Mouse (Mus musculus) urinary bladder, postnatal 36 days (tissue): ENCODE results near the gene Gm38392.

Source experiments
- DNase-seq, 2 experiments: peaks; one replicate each; pipeline ENCODE4 v3.0.0; 2022; ENCODE audit warnings: low spot score in 2 of 2, mixed read lengths in 1 of 2

Gene Gm38392

DNA sequence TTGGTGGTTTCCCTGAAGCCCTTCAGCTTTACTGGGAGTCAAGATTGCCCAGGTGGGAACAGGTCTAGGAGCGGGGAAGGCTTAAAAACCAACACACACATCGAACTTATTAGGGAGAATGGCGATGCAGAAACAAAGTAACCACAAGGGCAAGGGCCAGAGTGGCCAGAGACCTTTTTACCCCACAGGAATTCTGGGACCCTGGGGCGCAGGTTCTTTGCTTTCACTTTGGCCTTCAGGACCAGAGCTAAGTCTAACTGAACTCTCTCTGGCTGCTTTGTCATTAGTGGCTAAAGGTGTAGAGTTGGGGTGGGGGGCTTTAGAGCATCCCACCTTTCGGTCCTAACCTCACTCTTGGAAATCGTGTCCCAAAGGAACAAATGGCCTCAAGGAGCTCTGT, 70.9 kb downstream of the Gm38392 start:
- DNase-seq, result no peak

DNA sequence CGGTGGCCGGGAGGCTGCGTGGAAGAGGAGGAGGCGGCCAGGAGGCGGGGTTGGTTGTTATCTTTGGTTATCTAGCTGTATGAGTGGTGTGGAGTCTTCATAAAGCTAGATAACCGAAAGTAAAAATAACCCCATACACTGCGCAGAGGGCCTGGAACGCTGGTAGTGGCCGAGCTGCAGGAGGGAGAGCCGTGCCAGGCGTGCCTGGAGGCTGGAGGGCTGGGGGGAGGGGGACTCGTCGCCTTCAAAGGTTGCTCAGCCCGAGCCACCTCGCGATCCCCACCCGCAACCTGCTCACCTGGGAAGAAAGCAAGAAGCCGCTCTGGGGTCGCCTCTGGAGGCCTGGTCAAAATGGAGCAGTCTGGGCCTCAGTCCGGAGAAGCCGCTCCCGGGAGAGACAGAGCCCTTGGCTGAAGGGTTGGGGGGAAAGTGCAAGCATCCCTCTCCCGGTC, 71.4 kb downstream of the Gm38392 start:
- no peak for DNase-seq

DNA sequence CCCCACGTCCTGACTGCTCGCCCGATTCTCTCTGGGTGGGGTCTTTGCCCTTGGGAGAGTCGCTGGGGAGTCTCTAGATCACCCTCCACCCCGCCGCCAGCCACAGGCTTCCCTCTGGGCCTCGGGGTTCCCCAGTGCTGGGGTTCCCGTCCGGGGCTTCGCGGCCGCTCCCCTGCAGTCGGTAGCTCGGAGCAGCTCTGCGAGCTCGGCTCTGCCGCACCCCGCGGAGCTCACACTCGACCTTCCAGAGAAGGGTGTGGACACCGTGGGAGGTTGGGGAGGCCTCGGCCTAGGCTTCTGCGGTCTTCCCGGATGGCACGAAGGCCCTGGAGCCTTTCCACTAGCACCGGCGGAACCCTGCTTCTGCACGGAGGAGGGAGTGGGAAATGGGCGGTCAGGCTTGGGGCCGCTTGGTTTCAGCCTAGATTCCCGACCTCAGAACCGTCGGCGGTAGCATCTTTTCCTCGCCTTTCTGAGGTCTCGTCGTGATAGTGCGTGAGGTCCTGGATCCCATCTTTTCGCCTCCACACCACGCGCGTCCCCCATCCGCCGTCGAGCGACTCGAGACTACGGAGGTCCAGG, 71.9 kb downstream of the Gm38392 start:
- no peak for DNase-seq

DNA sequence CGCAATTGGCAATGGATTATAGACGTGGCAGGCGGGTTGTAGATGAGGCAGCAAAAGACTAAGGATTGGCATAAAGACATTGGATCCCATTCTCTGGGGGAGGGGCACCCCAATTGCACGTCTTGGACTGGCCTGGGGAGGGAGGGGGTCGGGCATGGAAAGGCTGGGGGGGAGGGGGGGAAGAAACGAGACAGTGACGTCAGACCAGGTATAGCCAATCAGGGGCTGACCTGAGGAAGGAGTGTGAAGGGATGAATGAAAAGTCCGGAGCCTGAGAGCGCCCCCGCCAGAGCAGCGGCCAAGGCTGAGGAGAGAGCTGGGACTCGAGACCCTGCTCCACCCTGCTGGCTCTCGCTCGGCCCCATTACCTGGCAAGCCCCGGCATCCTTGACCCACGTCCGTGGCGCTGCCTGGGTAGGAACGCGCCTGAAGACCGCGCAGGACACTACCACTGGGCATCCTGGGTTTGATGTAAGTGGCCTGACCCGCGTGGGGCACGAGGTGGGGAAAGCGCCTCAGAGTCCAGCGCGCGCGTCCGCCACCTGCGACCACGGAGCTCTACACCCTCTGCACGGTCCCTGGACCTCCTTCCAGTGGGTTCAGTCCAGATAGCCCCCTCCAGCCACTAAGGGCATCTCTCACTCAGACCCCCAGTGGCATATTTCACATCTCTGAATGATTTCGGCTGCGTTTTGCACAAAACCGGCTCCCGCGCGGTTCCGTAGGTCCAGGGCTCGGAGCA, 72.6 kb downstream of the Gm38392 start:
- DNase-seq, result no peak

DNA sequence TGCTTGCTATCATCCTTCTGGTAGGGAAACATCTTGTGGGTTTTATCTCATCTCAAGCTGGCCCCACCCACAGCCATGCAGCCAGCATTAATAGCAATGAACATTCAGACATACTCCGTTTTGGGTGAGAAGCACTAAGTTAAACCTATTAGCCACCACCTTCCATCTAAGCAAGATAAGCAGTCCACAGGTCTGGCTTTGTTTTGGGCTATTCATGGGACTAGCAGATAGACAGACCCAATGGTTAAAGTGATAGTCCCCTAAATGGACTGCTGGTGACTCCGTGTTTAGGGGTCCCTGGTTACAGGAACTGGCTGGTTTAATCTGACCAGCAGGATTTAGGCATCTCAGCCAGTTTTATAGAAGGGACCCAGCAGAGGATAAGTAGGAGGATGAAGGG, 74.0 kb downstream of the Gm38392 start:
- no peak for DNase-seq

DNA sequence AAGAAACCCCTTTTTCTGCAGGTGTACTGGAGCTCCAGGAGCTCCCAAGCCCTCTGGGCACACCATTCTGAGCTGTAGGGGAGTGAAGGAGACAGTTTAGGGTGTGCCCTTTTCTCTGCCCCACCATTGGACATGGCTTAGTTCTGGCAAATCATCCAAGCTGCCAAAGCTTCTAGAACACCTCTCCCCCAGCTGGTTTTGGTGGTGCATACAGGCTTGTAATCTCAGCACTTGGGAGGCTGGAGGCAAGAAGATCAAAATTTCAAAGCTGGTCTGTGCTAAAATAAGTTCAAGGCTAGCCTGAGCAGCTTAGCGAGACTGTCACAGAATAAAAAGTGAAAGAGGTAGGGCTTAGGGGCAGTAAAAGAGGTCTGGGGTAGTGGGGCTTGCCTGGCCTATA, 74.7 kb downstream of the Gm38392 start:
- no peak for DNase-seq

DNA sequence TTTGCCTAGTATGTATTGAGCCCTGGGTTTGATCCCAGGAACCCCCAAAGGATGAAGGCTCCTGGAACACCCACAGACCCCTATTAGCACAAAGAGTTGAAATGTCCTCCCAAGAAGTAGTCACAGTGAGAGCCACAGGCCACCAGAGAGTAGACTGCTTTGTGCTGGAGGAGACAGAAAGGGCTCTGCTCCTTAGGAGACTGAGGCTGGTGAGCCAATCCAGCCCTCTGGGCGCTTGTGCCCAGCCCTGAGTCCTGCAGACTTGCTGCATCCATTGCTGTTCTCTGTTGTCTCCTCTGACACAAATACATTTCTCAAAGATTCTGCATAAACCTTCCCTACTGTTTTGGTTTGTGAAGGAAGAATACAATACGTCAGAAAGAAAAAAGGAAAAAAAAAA, 76.1 kb downstream of the Gm38392 start:
- DNase-seq, result no peak

DNA sequence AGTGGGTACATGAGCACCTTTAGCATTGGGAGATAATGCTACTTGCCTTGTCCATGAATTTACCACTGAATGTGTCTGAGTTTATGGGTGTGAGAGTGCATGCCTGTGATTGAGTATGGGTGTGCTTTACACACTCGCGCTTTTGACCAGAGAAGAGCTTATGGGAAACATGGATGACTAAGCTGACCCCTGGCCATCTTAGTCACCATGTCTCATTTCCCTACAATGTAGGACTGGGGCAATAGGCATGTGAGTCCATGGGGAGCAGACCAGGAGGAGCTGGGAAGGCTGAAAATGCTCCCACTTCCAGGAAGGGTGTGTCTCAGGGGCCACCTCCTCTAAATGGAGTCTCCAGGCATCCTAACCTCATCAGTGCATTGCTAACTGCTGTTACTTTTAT, 76.9 kb downstream of the Gm38392 start:
- no peak for DNase-seq

DNA sequence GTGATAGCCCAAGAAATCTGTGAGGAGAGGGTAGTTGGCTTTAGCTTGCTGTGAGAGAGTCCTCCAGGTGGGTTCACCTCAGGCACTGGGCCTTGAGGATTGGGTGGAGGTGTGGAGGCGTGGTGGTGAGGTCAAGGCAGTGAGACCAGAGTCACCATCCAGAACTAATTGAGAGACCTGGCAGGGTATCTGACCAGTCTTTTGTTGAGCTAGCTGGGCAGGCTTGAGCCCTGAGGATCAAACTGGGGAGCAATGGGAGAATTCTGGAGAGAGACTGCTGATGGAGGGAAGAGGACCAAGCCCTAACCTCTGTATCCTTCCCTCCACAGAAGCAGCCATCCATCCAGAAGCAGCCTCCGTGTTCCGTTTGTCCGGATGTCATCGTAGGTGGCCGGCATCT, 77.7 kb downstream of the Gm38392 start:
- no peak for DNase-seq

DNA sequence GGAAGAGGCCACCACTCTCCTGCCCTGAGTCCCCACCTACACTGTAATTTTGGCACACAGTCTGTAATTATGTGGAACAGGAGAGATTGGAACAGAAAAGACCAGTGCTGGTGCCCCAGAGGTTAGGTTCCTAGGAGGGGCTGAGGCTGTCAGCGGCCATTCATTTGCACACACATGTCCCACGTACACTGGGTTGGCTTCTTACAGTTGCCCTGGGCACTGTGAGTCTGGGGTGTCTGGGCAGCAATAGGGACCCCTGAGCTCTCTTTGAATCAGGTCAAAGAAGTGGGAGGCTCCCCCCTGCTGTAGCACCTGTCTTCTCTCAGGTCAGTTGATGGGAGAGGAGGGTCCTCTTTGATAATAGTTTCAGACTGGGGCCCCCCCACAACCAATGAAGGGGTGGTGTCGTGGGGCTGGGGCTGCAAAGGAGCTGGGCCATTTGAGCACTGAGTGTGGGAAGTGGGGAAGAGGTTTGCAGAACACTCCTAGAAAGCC, 78.7 kb downstream of the Gm38392 start:
- no peak for DNase-seq

DNA sequence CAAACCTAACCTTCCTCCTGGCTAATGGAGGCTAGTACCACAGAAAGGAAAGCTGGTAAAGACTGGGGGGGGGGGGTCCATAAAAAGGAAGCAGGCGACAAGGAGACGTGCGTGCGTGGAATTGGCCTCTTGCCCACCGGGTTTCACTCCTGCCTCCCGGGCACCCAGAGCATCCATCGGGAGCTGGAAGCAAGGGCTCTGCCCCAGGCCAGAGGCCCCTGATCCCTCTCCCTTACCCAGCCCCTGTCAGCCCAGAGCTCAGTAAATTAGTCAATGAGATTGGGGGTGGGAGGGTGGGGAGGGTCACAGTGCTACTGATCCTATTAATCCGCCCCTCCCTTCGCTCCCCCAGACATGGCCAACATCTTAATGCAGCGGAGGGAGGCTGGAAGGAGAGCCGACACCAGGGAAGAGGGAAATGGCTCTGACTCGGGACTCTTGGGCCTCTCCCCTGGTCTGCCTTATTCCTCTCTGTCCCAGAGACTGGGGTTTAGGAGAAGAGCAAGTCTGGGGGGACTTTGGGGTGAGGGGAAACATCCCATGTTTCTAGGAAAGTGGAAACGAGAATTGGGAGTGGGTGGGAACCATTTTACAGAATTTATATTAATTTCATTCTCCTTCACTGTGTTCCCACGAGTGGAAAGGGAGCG, 79.4 kb downstream of the Gm38392 start:
- DNase-seq, result no peak

DNA sequence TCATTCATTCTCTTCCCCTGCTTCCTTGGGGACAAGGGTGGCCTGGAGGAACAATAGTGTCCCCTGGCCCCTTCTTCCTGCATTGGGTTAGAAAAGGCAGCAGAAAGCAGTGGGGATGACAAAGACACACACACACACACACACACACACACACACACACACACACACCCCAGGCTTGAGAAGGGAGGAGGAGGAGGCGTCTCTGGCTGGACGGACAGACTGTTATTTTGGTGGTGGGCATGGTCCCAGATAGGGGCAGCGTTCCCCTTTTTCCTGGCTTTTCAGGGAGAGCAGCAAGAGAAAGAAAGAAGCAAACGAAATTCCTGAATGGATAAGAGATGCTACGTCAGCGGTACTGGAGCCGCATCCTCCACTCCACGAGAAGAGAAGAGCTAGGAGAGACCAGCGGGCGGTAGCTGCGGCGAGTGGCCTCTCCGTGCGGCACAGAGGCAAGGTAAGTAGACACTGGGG, 80.1 kb downstream of the Gm38392 start:
- DNase-seq, result no peak

DNA sequence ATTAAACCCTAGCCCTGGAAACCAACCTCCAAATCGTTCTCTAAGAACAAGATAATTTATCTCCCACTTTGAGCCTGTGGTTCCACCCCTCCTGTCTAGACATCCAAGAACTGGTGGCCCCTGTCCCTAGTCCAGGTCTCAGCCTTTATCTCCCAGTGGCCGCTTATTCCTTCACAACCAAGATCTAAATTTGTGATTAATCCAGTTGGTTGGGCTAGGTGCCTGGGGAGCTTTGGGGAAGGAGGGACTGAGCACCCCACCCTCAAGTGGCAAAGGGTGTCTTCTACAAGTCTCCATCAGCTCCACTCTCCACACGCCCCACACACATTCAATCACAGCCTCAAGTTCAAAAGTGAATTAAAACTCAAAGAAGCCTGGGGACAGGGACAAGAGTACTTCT, 80.5 kb downstream of the Gm38392 start:
- no peak for DNase-seq

DNA sequence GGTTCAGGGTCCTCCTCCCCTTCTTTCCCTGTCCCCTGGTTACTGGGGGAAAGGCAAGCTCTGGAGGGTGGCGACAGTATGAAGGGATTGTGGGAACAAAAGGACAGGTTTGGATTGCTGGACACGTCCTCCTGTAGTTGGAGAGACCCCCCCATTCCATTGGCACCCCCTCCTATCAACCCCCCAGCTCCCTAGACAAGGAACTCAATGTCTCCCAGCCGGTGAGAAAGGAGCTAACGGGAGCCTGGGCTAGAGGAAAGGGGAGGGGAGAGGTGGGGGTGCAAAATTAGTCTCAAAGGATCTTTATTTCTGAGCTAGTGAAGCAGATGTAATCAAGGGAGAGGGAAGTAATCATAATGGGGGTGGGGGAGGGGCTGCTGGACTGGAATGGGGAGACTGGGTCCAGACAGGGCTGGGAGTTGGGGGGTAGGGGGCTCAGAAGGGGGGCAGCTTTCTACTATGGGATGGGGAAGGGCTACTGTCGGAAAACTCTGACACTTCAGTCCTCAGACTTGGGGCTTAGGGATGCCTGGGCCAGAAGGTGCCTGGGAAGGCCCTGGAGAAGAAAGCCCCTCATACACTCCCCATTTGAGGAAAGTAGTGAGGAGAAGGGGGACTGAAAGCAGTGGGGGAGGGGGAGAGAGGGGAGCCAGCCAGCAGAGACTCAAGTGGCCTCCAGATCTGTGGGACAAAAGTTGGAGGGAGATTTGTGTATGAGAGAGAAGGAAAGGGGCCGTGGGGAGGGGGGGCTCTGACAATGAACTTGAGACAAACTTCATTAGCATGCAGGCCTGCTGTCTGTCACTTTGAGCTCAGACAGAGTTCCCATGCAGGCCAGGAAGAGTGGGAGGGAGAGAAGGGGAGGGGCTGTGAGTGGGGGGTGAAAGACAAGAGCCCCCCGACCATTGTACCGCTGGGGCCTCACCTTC, 81.2 kb downstream of the Gm38392 start:
- DNase-seq, result no peak

DNA sequence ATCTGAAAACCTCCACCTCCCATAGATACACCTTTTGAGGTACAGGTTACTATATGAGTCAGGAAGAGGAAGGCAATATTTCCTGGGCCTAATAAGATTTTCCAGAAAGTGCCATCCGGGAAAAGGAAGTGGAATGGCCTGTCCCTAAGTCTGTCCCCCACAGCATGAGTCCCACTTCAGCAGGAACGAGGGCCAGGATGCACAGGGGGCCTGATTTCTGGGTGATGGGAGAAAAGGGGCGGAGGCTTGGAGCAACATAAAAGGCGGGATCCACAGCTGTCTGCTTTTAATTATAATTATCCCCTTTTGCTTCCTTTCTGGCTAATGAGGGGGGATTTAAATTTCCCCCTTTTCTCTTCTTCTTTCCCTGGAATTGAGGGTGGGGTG, 81.8 kb downstream of the Gm38392 start:
- no peak for DNase-seq

DNA sequence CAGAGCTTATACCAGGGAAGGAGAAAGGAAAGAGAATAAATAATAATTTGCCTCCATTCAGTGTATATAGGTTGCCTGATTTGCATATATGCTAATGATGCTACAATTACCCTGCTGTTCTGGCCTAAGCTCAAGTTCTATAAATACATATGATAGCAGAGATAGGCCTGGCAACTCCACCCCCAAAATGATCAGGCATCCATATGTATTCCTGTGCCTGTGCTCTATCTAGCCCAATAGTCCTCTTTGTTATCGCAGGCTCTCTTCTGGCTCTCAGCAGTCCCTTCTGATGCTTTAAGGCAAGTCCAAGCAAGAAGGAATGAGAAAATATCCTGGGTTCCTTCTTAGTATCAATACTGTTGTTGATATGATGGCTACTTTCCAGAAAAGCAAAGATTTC, 82.3 kb downstream of the Gm38392 start:
- no peak for DNase-seq

DNA sequence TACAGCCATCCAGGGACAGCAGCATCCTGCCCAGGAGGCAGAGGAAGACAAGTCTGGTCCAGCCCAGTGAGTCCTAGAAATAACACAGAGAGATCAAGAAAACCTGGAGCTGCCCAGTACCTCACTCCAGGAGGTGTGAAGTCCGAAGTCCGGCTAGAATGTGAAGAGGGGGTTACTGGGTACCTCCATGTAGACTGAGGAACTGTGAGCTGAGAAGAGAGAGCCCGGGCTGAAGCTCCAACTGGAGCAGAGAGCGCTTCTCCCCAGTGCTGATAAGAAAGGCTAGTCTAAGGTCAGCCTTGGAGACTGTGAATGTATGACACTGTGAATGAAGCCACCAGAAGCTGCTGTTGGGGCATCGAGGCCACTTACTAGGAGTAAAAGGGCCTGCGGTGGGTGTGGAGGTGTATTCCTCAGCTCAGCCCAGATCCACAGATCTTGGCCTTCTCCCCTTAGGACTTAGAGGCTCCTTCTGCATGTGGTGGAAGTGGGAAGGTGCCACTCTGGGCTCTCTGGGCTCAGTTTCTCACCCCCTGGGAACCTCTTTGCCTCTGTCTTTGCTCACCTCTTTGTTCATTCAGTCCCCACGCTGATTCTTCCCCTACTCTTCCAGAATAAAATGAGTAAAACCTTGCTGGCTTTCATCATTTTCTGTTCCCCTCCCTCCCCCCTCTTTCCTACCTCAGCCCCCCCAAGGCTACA, 82.9 kb downstream of the Gm38392 start:
- DNase-seq, result no peak

DNA sequence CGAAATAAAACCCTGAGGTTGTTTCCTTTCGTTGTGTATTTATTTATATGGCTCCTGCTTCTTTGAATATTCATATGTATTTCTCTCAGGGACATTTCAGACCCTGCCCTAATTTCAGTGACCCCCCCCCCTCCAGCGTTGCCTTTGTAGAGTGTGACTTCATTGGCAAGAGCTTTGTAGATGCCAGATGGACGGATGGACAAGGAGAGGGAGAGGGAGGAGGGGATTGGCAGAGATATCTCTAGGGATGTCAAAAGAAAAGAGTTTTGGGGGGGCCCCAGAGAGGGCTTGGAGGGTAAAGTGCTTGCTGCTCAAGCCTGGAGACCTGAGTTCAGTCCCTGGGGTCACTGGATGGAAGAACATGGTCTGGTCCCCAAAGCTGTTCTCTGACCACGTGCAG, 83.6 kb downstream of the Gm38392 start:
- DNase-seq, result no peak

DNA sequence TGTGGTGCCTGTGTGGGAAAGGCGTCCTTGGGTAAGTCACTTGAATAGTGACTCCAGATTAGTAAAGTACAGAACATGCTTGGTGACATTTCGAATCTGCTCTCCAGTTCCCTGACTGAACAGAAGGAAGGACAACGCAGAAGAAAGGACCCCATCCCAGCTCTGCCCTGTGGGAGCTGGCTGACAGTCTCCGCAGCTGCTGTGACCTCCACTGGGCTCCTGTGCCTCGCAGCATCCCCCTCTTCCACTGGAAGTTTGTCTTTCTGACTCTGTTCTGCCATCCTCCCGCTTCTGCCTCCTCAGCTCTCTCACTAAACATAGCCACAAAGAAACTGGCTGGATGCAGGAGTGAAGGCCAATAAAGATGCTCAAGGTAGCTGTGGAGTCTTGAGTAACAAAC, 84.0 kb downstream of the Gm38392 start:
- no peak for DNase-seq

DNA sequence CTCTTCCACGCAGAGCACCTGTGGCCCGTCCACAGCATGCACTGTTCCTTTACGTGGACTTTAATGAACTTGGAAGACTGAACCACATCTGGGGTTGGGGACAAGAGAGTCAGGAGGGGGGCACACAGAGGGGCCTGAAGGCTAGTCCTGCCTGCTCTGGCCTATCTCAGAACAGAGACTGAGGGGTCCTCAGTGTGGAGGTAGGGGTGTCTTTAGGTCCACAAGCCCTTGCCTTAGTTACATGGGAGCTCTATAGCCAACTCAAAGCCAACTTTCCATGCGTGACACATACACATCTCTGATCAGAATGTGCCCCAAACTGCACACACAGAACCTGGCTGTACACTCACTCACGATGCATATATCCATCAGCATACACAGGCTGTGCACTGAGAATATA, 85.4 kb downstream of the Gm38392 start:
- no peak for DNase-seq

DNA sequence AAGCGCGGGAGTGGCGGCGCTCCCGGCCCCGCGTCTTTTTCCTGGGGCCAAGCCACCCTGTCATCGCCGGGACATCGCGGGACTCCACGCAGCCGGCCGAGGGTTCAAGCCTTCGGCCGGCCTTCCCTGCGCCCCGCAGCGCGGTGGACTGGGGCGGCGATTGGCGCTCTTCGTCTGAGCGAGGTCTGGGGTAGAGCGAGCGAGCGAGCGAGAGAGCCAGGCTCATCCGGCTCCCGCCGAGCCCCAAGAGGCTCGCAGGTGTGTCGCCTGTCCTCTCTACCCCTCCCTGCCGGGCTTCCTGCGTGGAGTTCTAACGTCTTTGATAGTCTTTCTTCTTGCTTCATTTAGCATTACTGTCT, 86.1 kb downstream of the Gm38392 start:
- no peak for DNase-seq
